Mouse (Mus musculus): ENCODE measurements around the gene Apoc3.
A peak's percentile ranks its signal among the peaks of the same experiment; 100 is the strongest.

Gene Apoc3

DNA sequence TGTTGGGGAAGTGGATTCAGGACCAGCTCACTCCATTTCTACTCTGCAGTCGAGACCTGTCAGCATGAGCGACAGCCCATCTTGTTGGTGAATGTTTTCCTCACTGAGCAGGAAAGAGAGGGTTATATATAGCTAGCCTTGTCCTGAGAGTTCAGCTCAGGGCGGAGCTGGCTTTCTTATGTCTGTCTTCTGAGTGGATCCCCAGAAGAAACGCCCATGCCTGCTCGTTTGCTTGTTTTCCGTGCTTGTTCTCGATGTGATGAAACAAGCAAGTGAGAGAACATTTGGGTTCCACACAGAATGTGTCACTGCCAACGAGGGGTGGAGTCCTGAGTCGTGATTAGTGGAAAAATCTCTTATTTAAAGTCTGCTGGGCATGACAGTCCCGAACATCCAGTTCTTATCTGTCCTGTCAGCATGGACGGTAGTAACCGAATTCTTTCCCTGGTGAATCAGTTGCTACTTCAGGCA, 38.7 kb downstream of the Apoc3 start:
- no peak for DNase-seq (ENCODE audit: low read depth, low spot score)

DNA sequence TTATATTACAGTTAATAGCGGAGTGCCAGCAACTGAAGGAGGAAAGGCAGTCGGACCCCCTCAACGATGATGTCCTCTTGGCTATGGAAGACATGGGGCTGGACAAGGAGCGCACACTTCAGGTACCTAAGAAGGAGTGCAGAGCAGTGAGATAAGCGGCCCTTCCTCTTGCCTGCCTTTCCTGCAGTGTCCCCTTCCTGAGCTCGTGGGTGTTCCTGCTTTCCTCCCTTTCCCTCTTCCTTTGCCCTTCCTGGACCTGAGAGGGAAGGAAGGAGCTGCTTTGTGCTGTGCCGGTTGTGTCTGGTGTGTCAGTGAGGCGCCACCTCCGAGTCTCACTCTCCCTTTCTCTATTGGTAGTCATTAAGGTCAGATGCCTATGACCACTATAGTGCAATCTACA, 40.6 kb downstream of the Apoc3 start:
- no peak for DNase-seq (ENCODE audit: low read depth, low spot score)

DNA sequence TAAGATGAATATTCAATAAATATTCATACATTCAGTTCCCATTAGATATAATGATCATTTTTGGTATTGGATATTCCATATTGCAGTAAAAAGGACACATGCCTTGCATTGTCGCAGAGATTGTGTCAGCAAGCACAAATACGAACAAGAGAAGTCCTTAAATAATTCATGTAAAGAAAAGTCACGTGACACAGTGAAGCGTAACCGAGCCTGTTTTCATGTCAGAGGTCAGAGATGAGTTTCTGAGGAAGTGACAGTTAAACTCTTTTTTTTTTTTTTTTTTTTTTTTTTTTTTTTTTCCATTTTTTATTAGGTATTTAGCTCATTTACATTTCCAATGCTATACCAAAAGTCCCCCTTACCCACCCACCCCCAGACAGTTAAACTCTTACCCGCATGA, 42.8 kb downstream of the Apoc3 start:
- no peak for DNase-seq (ENCODE audit: low read depth, low spot score)

DNA sequence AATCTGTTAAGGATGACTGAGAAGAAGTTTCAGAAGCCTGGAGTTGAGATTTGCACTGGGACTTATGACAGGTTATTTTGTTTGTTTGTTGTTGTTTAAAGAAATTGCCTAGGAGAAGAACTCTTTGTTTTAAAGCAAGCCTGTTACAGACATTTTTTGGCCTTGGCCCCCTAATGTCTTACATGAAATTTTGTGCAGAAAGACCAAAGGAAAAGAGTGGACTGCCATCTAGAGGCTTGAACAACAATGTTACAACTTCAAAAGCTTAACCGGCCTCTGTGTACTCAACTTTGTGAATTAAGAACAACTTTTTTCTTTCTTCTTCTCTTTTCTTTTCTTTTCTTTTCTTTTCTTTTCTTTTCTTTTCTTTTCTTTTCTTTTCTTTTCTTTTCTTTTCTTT, 43.8 kb downstream of the Apoc3 start:
- peak; percentile 36 for DNase-seq (ENCODE audit: low read depth, low spot score)

DNA sequence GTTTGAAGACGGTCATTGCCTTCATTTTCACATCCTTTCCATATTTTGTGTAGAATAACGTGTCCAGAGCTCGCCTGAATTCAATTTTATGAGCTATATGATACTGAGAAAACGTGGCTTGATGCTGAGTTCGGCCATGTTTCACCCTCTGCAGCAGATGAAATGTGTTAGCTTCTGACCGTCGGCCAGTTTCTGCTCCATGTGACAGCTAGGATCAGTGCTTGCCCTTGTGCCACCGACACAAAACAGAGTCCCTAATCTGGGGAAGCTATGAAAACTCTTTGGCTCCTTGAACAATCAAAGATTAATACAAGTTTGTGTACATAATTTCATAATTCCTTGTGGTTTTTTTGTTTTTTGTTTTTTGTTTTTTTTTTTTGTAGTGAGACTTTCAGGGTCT, 44.2 kb downstream of the Apoc3 start:
- no peak for DNase-seq (ENCODE audit: low read depth, low spot score)

DNA sequence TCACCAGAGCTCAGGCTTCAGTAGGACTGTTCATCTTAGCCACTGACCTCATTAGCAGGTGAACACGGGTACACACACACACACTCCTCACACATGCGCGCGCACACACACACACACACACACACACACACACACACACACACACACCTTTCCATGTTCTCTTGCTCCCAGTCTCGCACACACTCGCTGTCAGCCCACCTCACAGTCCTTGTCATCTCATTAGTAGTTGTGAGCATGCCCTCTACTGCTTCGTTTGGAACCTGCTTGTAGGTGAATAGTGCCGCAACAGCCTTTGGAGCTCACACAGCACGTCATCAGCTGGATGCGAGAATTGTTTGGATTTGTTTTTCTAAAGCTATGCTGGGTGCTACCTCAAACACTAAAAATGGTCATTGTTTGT, 46.1 kb downstream of the Apoc3 start:
- no peak for DNase-seq (ENCODE audit: low read depth, low spot score)

DNA sequence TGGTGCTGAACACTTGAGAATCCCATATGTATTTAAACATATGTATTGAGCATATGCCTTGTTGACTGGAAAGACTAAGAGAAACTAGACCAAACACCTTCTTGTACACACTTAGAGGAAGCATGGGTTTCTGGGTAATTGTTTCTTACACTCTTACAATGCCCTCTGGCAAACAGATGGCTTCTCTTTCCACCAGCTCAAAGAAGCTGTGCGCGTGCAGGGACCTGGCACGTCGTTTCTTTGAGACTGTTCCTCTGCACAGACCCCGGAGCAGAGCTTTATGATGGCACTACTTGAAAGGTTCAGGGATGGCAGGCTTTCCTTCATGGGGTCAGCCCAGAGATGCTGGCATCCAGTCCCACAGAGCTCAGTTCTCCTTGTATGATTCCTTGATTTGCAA, 46.5 kb downstream of the Apoc3 start:
- DNase-seq (ENCODE audit: low read depth, low spot score), result no peak

DNA sequence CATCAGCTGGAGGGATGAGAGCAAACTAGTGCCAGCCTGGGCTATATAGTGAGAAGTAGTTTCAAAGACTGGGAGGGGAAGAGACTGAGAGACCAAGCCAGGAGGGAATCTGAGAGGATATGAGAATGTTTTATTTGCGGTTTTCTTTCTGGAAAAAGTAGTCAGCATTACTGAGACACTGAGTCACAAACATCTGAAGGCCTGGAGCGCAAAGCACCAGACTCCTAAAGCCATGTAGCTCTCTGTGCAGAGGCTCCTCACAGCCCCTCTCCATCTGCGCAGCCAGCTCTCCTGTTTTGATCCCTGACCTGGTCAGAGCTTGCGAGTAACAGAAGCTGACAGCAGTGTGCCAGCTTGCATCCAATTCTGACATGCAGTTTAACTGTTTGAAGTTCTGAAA, 47.1 kb downstream of the Apoc3 start:
- DNase-seq (ENCODE audit: low read depth, low spot score), result no peak

DNA sequence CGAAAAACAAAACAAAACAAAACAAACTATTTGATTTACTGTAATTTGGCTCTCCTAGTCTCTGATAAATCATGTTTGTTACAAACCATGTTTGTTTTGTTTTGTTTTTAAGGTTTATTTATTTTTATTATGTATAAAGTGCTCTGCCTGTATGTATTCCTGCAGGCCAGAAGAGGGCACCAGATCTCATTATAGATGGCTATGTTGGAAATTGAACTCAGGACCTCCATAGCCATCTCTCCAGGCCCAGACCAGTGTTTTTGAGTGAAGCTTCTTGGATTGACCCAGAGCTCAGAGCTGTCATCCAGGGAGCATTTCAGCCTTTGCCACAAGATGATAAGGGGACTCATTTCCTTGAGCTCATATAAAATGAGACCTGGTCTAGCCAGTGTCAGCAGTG, 49.0 kb downstream of the Apoc3 start:
- DNase-seq (ENCODE audit: low read depth, low spot score), result no peak

DNA sequence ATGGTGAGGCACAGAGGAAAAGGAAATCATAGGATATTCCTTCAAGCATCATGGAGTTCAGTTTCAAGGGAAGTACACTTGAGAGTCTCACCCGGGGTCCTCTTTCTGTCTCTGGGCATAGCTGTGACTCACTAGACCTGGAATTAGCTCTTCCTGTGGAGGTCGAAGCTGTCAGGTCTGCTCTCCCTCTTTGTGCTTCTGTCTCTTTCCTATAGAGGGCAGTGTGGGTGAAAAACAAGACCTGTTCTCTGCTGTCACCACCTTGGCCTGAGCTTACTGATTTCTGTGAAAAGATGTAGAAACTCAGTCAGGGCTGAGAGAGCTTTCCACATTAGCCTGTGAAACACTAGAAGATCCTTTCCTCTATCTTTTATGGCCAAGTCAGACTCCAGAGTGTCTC, 50.2 kb downstream of the Apoc3 start:
- peak; percentile 53 for DNase-seq (ENCODE audit: low read depth, low spot score)

DNA sequence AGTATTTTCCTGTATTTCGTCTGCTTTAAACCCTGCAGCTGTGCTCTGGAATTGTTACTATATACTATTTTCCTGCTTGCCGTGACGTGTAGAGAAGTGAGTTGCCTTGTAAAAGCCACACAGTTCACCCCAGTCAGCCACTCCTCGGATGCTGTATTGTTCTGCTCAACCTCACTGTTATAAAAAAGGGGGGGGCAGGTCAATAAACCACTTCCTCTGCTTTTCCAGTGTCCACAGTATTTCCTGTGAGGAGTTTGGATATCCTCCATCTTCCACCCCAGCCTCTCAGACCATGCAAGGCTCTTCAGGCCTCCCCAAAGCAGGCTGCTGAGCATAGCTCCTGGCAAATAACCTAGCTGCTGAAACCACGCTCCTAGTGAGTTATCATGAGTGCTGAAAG, 50.9 kb downstream of the Apoc3 start:
- no peak for DNase-seq (ENCODE audit: low read depth, low spot score)

Data from mesoderm, embryonic 11.5 days (tissue).